9 mouse cellular contexts compared by ENCODE assay signal in the genomic region with DNA sequence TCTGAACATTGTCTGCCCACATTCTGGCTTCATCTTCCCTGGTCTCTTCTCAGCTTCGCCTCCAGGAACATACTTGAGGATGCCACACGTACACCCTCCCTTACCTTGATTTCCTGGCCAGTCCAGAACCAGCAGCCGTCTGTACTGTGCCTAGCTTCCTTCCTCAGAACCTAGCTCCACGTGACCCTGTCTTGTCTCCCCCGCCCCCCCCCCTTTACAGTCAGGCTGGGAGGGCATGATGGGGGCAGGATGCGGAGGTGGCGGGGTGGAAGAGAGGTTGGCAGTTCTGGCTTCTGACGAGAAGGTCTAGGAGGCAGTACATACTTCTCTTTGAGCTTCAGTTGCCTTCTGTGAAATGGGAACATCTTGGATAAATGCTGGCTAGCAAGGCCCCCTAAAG. TPM values are rescaled to one million over a fixed set of nuclear protein-coding genes. Genes with fewer than 3 reads are reported as not detected.
DNase-seq lines count a peak whose midpoint lies in the region; ATAC-seq and TF ChIP-seq lines count a peak whose summit lies in the region.
"Had no signal": no experiment of that assay in that cellular context is flagged by ENCODE, and none has a peak within 500 bp of the region (broad histone marks: within the 10 kb centered on the region; RNA-seq: fewer than 3 reads in every experiment).

A gene (minus strand): TSS at position 167 of the 400 bp plus-strand sequence.

- H3K36me3 ChIP-seq in testis, adult 2 months (ENCODE audit: control insufficient read depth, insufficient read depth, low read length) = no peaks in the 10 kb centered on the region

- DNase-seq in testis, postnatal 14 days (ENCODE audit: low spot score) = no peak
- DNase-seq in cerebellum, adult 8-10 months = no peak
- DNase-seq in right cerebral cortex, postnatal 10 days (ENCODE audit: low spot score in 2 of 2) = no peak
- no peak for DNase-seq in urinary bladder, postnatal 14 days (ENCODE audit: low spot score)
- DNase-seq: kidney, postnatal 4 days; midbrain, embryonic 14.5 days had no signal

- H3K27me3 ChIP-seq in testis, adult 2 months (ENCODE audit: control insufficient read depth, insufficient read depth, low read length) = no peaks in the 10 kb centered on the region

- ATAC-seq in hematopoietic stem cell, adult 5-6 weeks (replicated peaks in 1 of 2; ENCODE audit: insufficient read depth in 1 of 2, low FRiP score in 2 of 2, low TSS enrichment in 1 of 2, low read depth in 1 of 2, poor library complexity in 2 of 2, severe bottlenecking in 2 of 2) = peak; percentile 68 to 80
- peak; percentile 73 for ATAC-seq in monocyte, adult 5-6 weeks (replicated peaks; ENCODE audit: insufficient number of reproducible peaks, low FRiP score, low TSS enrichment, poor library complexity, severe bottlenecking)

- peak within 1 kb of the TSS; percentile 1; the same call in 1 of the 2 replicates for H3K4me3 ChIP-seq in testis, adult 2 months (ENCODE audit: control insufficient read depth, low read depth, low read length)

- TF ChIP-seq POLR2A in testis, adult 2 months (IDR thresholded peaks at IDR 0.05; ENCODE audit: control insufficient read depth, low read depth, low read length) = no peak

- peaks cover 4% of the 10 kb centered on the region; the same call in 1 of the 2 replicates for H3K4me1 ChIP-seq in testis, adult 2 months (ENCODE audit: control insufficient read depth, insufficient read depth, low read length)

- no peak for TF ChIP-seq CTCF in testis, adult 2 months (IDR thresholded peaks at IDR 0.05; ENCODE audit: control insufficient read depth, insufficient read depth, insufficient replicate concordance, low read depth, low read length)

- no peak within 1 kb of the TSS for H3K27ac ChIP-seq in testis, adult 2 months (ENCODE audit: control insufficient read depth, insufficient read depth, low read depth, low read length)

RNA-seq across cellular contexts. Expression of the gene that starts here (rescaled TPM):
- 3.7 and 5.3 TPM in 2 replicates for polyA plus RNA-seq in testis, adult 2 months (2012; rRNA removed)
- total RNA-seq in hematopoietic stem cell, adult 5-6 weeks (2017) = 87.7 and 92.1 TPM in 2 replicates
- total RNA-seq in monocyte, adult 5-6 weeks (2017) = 48.3 to 120 TPM (median 73.9 TPM) in 3 replicates
